Mouse (Mus musculus) heart, adult 2 months (tissue): ENCODE results near the gene Prcp. TPM values are rescaled to one million over a fixed set of nuclear protein-coding genes. Genes with fewer than 3 reads are reported as not detected.
A peak's percentile ranks its signal among the peaks of the same experiment; 100 is the strongest.

Experiments
- DNase-seq, 2 experiments: peaks; one replicate each; pipeline ENCODE4 v3.0.0; 2021
- H3K27ac ChIP-seq: fragments of 200-600 bp; 2 replicates; pipeline ENCODE4 v1.8.1; 2022
- H3K27me3 ChIP-seq: fragments of 200-500 bp; 2 replicates; pipeline ENCODE4 v1.6.1; 2012; ENCODE audit warnings: mild to moderate bottlenecking, low read length, inconsistent platforms, mixed read lengths; ENCODE audit not compliant: control insufficient read depth, insufficient read depth
- H3K36me3 ChIP-seq: fragments of 200-500 bp; 2 replicates; pipeline ENCODE4 v1.6.1; 2012; ENCODE audit warnings: low read length, inconsistent platforms; ENCODE audit not compliant: control insufficient read depth, insufficient read depth
- H3K4me1 ChIP-seq: fragments of 200-500 bp; 2 replicates; pipeline ENCODE4 v1.6.1; 2011; ENCODE audit warnings: low read length; ENCODE audit not compliant: control insufficient read depth, insufficient read depth
- H3K4me3 ChIP-seq: fragments of 200-600 bp; 2 replicates; pipeline ENCODE4 v1.8.1; 2022
- H3K79me2 ChIP-seq: fragments of 200-500 bp; replicated peaks from 2 replicates; pipeline ENCODE4 v1.6.1; 2012; ENCODE audit warnings: mild to moderate bottlenecking, inconsistent platforms, low read length, moderate library complexity, mixed read lengths; ENCODE audit not compliant: control insufficient read depth, insufficient read depth
- H3K9ac ChIP-seq: fragments of 200-500 bp; 2 replicates; pipeline ENCODE4 v1.6.1; 2012; ENCODE audit warnings: low read depth, mild to moderate bottlenecking, control low read depth, inconsistent platforms, low read length, mixed read lengths
- CTCF ChIP-seq: fragments of 200-600 bp; IDR thresholded peaks from 2 replicates; pipeline ENCODE4 v1.8.1; 2022; ENCODE audit warnings: antibody characterized with exemption, mild to moderate bottlenecking, moderate library complexity
- EP300 ChIP-seq: fragments of 200-500 bp; IDR thresholded peaks from 2 replicates; pipeline ENCODE4 v1.6.1; 2011; ENCODE audit warnings: low read depth, low read length, control low read depth; ENCODE audit not compliant: insufficient read depth
- POLR2A ChIP-seq: fragments of 200-500 bp; IDR thresholded peaks from 2 replicates; pipeline ENCODE4 v1.6.1; 2011; ENCODE audit warnings: mild to moderate bottlenecking, low read depth, low read length, control low read depth; ENCODE audit not compliant: insufficient read depth
- WGBS: fragments of 180-500 bp; shearing (Covaris S2); methylation state at CpG from one replicate; pipeline ENCODE4 v1.1.7; 2018; 5-methylcytosine and 5-hydroxymethylcytosine counted together
- intact Hi-C: fragments of 180-260 bp; cut with DNase I; formaldehyde crosslinking; loops from one replicate; pipeline ENCODE4 v1.15.1; 2025
- polyA plus RNA-seq: library from polyadenylated mRNA; depleted of rRNA; stranded (reverse); fragments of >200 nt; gene quantifications from 2 replicates; pipeline ENCODE4 v1.2.3, GENCODE M21; 2012
- total RNA-seq, 2 experiments: library from RNA; stranded (reverse); gene quantifications; 2 replicates each; pipeline ENCODE4 v1.2.3; 2021

Prcp gene
- total and polyA plus RNA-seq, 3 experiments, result 10.1 to 13.2 (median 10.2) TPM

DNA sequence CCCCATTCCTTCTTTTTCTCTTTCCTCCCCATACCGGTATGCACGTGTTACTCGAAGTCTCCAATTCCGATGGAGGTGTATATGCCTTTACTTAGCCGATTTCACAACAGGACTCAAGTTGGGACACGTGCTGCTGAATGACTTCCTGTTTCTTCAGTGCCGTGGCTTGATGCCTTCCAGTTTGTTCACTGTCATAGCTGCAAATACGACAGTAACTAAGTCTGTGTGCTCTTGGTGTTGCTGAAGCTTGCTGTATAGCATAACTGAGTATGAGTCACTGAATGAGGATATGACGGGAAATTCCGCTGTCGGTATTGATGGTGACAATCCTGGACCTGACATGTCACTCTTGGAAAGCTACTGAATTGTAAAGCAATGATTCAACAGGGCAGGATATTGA, 37.0 kb upstream of the Prcp start:
- Histone ChIP-seq H3K4me1 (no peaks in the 10 kb centered on the region), H3K9ac (no peak overlapping the region), H3K36me3 (no peaks in the 10 kb centered on the region), H3K4me3 (no peak overlapping the region), H3K27ac (no peak overlapping the region), H3K27me3 (no peaks in the 10 kb centered on the region), H3K79me2 (no peaks in the 10 kb centered on the region)
- intact Hi-C loops, result no loop called here
- WGBS, result 66% methylated on average over 11 of the region's 11 CpGs
- no peak for DNase-seq
- TF ChIP-seq POLR2A (no peak), EP300 (no peak), CTCF (no peak)

DNA sequence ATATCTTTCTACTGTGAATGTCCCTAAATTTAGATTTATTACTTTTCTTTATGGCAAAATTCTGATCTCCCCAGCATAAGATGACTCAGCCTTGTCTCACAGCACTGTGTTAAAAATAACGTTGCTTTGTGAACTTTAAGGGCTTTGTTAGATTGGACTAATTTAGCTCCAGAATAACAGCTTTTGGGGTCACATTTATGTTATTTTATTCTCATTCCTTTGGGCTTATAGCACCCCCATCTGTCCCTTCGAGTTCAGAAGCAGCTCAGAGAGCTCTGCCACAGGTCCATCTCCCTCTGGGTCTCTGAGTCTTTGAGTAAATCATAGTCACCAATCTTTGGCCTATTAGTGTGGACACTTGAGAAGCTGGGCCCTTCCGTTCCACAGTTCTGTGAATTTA, 36.4 kb upstream of the Prcp start:
- Histone ChIP-seq H3K27ac (no peak overlapping the region), H3K4me3 (no peak overlapping the region), H3K9ac (no peak overlapping the region), H3K36me3 (no peaks in the 10 kb centered on the region), H3K27me3 (no peaks in the 10 kb centered on the region), H3K79me2 (no peaks in the 10 kb centered on the region), H3K4me1 (no peaks in the 10 kb centered on the region)
- DNase-seq, result no peak
- no peak for TF ChIP-seq POLR2A
- TF ChIP-seq EP300, result no peak
- peak; percentile 22 for TF ChIP-seq CTCF
- 58% methylated on average over 3 of the region's 3 CpGs for WGBS
- intact Hi-C loops, result no loop called here

DNA sequence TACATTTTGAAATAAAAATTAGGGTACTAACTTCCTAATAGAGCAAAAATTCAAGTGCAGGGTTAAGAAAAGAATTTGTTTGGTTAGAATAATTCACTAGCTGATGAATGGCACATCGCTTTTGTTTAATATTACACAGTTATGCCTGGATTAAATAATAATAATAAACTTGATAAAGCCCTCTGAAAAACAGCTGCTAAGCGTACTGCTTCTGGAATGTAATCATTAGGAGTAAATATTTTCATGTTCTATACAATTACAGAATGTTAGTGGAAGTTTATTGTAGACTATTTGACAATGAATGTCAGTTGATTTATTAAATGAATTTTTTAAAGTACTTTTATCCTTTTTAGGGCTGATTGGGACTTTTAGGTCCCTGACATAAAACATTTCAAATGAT, 32.0 kb upstream of the Prcp start:
- WGBS, result 86% methylated on average over 2 of the region's 2 CpGs
- DNase-seq, result no peak
- no peaks in the 10 kb centered on the region for H3K27me3 ChIP-seq

DNA sequence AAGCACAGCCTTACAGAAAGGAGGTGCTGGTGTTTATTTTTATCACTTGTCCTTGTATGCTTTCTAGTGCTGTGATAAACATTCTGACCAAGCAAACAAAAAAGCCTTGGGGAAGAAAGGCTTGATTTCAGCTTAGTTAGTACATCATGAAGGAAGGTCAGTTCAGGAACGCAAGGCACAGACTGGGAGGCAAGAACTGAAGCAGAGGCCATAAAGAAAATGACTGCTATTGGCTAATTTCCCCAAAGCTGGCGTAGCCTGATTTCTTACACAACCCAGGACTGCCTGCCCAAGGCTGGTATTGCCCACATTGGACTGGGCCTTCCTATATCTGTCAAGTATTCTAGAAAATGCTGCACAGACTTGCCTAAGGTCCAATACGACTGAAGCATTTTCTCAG, 26.0 kb upstream of the Prcp start:
- no peak for TF ChIP-seq POLR2A
- no peak for TF ChIP-seq EP300
- TF ChIP-seq CTCF, result no peak
- Histone ChIP-seq H3K27ac (no peak overlapping the region), H3K4me1 (no peaks in the 10 kb centered on the region; the same call in 1 of the 2 replicates), H3K9ac (no peak overlapping the region), H3K4me3 (no peak overlapping the region), H3K27me3 (no peaks in the 10 kb centered on the region), H3K36me3 (no peaks in the 10 kb centered on the region), H3K79me2 (no peaks in the 10 kb centered on the region)
- no peak for DNase-seq
- intact Hi-C loops, result no loop called here
- WGBS, result 88% methylated on average over 3 of the region's 3 CpGs

More for the DNA sequence above, 32.0 kb upstream of the Prcp start:
- Histone ChIP-seq H3K79me2 (no peaks in the 10 kb centered on the region), H3K27ac (no peak overlapping the region), H3K4me1 (no peaks in the 10 kb centered on the region), H3K36me3 (no peaks in the 10 kb centered on the region), H3K4me3 (no peak overlapping the region), H3K9ac (no peak overlapping the region)
- no peak for TF ChIP-seq CTCF
- intact Hi-C loops, result no loop called here

DNA sequence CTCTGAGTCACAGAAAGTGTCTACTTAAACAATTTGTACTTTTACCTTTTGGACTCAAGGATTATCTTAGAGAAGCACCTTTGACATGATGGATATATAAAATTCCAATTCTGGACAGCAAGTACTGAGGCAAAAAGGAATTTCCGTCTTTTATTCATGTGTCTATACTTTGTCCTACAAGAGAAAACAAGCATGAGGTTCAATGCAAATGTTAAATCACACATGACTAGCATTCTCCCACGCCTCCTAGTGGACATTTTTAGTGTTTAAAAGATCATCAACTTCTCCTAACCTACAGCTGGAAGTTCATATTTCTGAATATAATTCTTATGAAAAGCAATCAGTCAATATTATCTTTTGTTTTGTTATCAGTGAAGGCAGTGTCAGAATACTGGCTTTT, 7.7 kb upstream of the Prcp start:
- Histone ChIP-seq H3K27me3 (no peaks in the 10 kb centered on the region), H3K79me2 (no peaks in the 10 kb centered on the region), H3K36me3 (no peaks in the 10 kb centered on the region), H3K4me3 (no peak overlapping the region), H3K4me1 (no peaks in the 10 kb centered on the region), H3K9ac (no peak overlapping the region), H3K27ac (no peak overlapping the region)
- 34% methylated on average over 2 of the region's 2 CpGs for WGBS
- no peak for TF ChIP-seq POLR2A
- TF ChIP-seq CTCF, result peak; percentile 82
- intact Hi-C loops, result loop anchor here (2.0 to 5.0 kb wide), 2 partner anchors 236 to 764 kb away; no protein-coding TSS in a partner anchor
- no peak for DNase-seq

DNA sequence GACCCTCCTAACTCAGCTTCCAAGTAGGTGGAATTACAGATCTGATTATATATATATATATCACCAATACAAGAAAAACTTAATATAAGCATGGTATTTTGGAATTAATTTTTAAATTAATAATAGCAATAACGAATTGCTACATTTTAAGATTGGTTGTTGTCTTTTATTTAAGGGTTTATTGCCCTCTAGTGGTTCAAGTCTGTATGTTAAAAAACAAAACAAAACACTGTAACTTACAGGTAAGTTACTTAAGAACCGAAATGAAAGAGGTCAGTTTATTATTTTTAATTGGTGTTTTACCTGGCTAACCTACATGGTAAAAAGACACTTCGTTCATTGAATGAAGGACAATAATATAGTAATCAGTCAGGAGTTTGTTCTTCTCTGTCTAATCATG, 4.1 kb upstream of the Prcp start:
- Histone ChIP-seq H3K27ac (no peak overlapping the region), H3K79me2 (no peaks in the 10 kb centered on the region), H3K4me1 (no peaks in the 10 kb centered on the region), H3K9ac (no peak overlapping the region), H3K36me3 (no peaks in the 10 kb centered on the region), H3K27me3 (no peaks in the 10 kb centered on the region), H3K4me3 (no peak overlapping the region)
- TF ChIP-seq EP300 (no peak), CTCF (peak; percentile 71)
- 59% methylated on average over 3 of the region's 3 CpGs for WGBS
- no peak for DNase-seq
- intact Hi-C loops, result loop anchor here (5.0 kb wide), 1 partner anchor 92 kb away; no protein-coding TSS in a partner anchor

DNA sequence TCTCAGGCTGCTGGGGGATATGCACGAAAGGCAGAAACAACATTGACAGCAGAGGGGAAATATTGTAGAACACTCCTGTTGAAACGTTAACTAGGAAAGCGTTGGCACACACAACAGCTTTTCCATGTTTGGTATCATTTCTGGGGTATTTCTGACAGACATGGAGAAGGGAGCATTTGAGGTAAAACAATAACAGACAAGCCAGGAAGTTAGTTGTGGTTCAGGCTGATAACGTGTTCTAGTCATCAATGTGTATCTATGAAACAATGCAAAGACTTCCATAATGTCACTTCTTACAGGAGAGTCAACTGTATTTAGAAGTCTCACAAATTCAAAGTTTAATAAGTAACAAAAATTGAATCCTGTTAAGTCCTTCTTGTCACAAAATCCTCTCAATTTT, 2.7 kb upstream of the Prcp start:
- no peaks in the 10 kb centered on the region for H3K4me1 ChIP-seq
- intact Hi-C loops, result loop anchor here (5.0 kb wide), 1 partner anchor 91 kb away; no protein-coding TSS in a partner anchor
- no peaks in the 10 kb centered on the region for H3K27me3 ChIP-seq
- WGBS, result 71% methylated on average over 4 of the region's 4 CpGs
- no peak overlapping the region for H3K27ac ChIP-seq
- no peak overlapping the region for H3K9ac ChIP-seq
- no peak overlapping the region for H3K4me3 ChIP-seq
- H3K79me2 ChIP-seq, result no peaks in the 10 kb centered on the region
- H3K36me3 ChIP-seq, result peaks cover 2% of the 10 kb centered on the region; the same call in 1 of the 2 replicates
- no peak for DNase-seq
- no peak for TF ChIP-seq EP300
- TF ChIP-seq POLR2A, result no peak
- no peak for TF ChIP-seq CTCF
